Mouse (Mus musculus): ENCODE measurements around the gene Kdelr2. TPM values are rescaled to one million over a fixed set of nuclear protein-coding genes. Genes with fewer than 3 reads are reported as not detected.

Kdelr2 gene
- polyA plus RNA-seq, 1 experiment from 2014 or later: 160 TPM

DNA sequence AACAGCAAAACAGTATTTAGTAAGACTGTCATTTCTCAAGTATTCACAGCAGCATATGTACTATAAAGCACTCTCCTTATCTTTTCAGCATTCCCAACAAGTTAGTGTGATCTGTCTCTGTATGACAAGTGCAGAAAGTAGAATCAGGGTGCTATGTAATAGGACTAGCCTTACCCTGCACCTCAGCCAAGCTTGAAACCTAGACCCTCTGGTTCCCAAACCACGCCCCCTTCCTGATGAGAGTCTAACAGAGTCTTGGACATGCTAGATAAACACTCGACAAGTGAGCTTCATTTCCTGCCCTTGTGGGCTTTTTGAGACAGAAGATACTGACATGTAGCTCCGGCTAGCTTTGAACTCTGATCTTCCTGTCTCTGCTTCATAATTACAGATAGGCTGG lies 5.6 kb downstream of the Kdelr2 start:
- Histone ChIP-seq H3K4me3 (ENCODE audit: low read depth, low read length) (no peak overlapping the region), H3K9me3 (ENCODE audit: low read length) (no peaks in the 10 kb centered on the region), H3K27ac (ENCODE audit: low read depth) (no peak overlapping the region), H3K4me1 (ENCODE audit: insufficient read depth) (peaks cover 53% of the 10 kb centered on the region), H3K36me3 (replicated peaks; ENCODE audit: insufficient read depth, low read length) (peaks cover 45% of the 10 kb centered on the region), H3K27me3 (ENCODE audit: insufficient read depth, low read length) (no peaks in the 10 kb centered on the region), H3K9ac (replicated peaks) (no peak overlapping the region), H3K4me2 (ENCODE audit: low read depth, low read length) (no peak overlapping the region)
- WGBS (ENCODE audit: insufficient replicate concordance): 32% methylated on average over 3 of the region's 3 CpGs
- DNase-seq: no peak
- TF ChIP-seq EP300 (IDR thresholded peaks at IDR 0.05; ENCODE audit: low read depth) (no peak), CTCF (IDR thresholded peaks at IDR 0.05; ENCODE audit: low read depth) (no peak)
- no peak for ATAC-seq

DNA sequence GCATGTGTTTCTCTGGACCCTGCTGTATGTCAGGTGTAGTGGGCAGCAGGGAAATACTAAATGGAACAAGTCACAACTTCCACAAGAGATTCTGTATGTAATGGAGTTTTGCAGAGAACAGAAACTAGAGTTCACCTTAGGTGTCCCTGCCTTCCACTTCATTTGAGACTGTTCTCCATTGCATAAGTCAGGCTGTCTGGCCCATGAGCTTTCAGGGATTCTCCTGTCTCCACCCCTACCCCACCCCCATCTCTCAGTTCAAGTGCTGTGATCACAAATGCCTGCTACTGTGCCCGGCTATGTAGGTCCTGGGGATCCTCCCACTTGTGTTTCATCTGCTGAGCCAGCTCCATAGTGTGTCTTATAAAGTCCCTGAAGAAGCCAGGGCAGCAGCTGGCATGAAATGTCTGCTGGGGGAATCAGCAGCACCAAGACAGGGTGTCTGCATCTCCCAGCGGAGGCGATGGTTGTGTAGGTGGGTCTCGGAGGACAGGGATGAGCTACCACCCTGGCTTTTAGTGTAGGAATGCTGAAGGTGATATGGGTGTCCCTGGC lies 7.3 kb downstream of the Kdelr2 start:
- H3K27me3 ChIP-seq (ENCODE audit: insufficient read depth, low read length): no peaks in the 10 kb centered on the region
- ATAC-seq (peak; percentile 53; the same call in 1 of the 2 replicates), DNase-seq (no peak)
- H3K9me3 ChIP-seq (ENCODE audit: low read length): no peaks in the 10 kb centered on the region
- no peak overlapping the region for H3K27ac ChIP-seq (ENCODE audit: low read depth)
- 79% methylated on average over 4 of the region's 4 CpGs for WGBS (ENCODE audit: insufficient replicate concordance)
- 0 out of 2 replicates have a peak overlapping the region, but pooled peaks have one; percentile 16 for H3K9ac ChIP-seq (replicated peaks)
- peaks cover 49% of the 10 kb centered on the region for H3K36me3 ChIP-seq (replicated peaks; ENCODE audit: insufficient read depth, low read length)
- TF ChIP-seq EP300 (IDR thresholded peaks at IDR 0.05; ENCODE audit: low read depth) (no peak), CTCF (IDR thresholded peaks at IDR 0.05; ENCODE audit: low read depth) (no peak)
- H3K4me1 ChIP-seq (ENCODE audit: insufficient read depth): peaks cover 38% of the 10 kb centered on the region
- no peak overlapping the region for H3K4me3 ChIP-seq (ENCODE audit: low read depth, low read length)
- no peak overlapping the region for H3K4me2 ChIP-seq (ENCODE audit: low read depth, low read length)

DNA sequence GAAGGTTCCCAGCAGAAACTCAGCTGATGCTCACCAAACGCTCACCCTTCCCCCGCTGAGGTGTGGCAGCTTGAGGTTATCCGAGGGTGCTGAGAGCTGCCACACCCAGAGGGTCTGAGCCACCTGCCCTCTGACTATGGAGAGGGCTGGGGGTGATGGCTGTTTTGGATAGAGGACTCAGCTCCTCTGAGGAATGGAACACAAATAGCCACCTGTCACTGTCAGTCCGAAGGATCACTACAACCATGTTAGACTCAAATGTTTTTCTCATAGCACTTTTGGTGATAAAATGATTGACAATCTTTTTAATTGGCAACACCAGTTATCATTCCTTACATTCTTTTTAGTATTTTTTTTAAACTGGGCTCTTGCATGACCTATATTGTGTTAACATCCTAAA lies 17.8 kb downstream of the Kdelr2 start:
- no peaks in the 10 kb centered on the region for H3K4me1 ChIP-seq (ENCODE audit: insufficient read depth)
- no peaks in the 10 kb centered on the region; the same call in 1 of the 2 replicates for H3K9me3 ChIP-seq (ENCODE audit: low read length)
- ATAC-seq: no peak
- no peak overlapping the region for H3K4me2 ChIP-seq (ENCODE audit: low read depth, low read length)
- TF ChIP-seq EP300 (IDR thresholded peaks at IDR 0.05; ENCODE audit: low read depth) (no peak), CTCF (IDR thresholded peaks at IDR 0.05; ENCODE audit: low read depth) (no peak)
- no peak for DNase-seq
- WGBS (ENCODE audit: insufficient replicate concordance): 72% methylated on average over 4 of the region's 4 CpGs
- H3K4me3 ChIP-seq (ENCODE audit: low read depth, low read length): no peak overlapping the region
- H3K9ac ChIP-seq (replicated peaks): no peak overlapping the region
- H3K27me3 ChIP-seq (ENCODE audit: insufficient read depth, low read length): no peaks in the 10 kb centered on the region
- no peak overlapping the region for H3K27ac ChIP-seq (ENCODE audit: low read depth)
- H3K36me3 ChIP-seq (replicated peaks; ENCODE audit: insufficient read depth, low read length): peaks cover 55% of the 10 kb centered on the region

DNA sequence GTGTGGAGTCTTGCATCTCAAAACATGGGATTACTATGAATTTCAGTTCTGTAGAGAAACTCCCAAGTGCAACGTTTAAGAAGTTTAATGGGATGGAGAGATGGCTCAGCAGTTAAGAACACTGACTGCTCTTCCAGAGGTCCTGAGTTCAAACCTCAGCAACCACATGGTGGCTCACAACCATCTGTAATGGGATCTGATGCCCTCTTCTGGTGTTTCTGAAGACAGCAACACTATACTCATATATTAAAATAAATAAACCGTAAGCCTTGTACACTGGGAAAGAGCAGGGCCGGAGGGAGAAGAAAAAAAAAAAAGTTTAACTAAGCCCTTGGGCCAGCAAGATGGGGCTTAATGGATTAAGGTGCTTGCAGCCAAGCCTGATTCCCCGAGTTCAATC lies 19.4 kb downstream of the Kdelr2 start:
- Histone ChIP-seq H3K4me2 (ENCODE audit: low read depth, low read length) (no peak overlapping the region), H3K27me3 (ENCODE audit: insufficient read depth, low read length) (no peaks in the 10 kb centered on the region), H3K36me3 (replicated peaks; ENCODE audit: insufficient read depth, low read length) (peaks cover 40% of the 10 kb centered on the region), H3K4me3 (ENCODE audit: low read depth, low read length) (no peak overlapping the region), H3K9ac (replicated peaks) (no peak overlapping the region), H3K4me1 (ENCODE audit: insufficient read depth) (no peaks in the 10 kb centered on the region), H3K27ac (ENCODE audit: low read depth) (no peak overlapping the region), H3K9me3 (ENCODE audit: low read length) (no peaks in the 10 kb centered on the region)
- ATAC-seq (no peak), DNase-seq (no peak)
- TF ChIP-seq EP300 (IDR thresholded peaks at IDR 0.05; ENCODE audit: low read depth): no peak
- peak; percentile 17; the same call in 1 of the 2 replicates for TF ChIP-seq CTCF (IDR thresholded peaks at IDR 0.05; ENCODE audit: low read depth)
- WGBS (ENCODE audit: insufficient replicate concordance): 81% methylated on average over 4 of the region's 4 CpGs

DNA sequence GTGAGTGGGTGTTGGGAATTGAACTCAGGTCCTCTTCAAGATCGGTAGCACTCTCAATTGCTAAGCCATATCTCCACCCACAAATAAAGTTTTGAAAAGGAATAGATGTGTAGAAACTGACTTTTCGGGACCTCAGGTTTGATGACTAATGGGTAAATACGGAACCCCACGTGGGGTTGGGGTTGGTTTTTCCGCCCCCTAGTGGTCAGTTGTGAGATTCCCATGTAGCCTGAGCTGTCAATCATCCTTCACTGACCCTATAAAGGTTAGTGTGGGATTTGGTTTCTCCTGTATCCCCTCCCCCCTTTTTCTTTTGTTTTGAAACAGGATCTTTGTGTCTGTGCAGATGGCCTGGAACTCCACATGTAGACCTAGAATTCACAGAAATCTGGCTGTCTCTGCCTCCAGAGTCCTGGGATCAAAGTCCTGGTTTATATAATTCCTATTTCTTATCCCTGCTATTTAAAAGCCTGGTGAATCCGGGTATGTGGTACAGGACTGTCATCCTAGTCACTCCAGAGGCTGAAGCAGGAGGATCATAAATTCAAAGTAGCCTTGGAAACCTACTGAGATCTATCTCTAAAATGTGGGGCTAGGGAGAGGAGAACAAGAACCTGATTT lies 20.4 kb downstream of the Kdelr2 start:
- Histone ChIP-seq H3K4me1 (ENCODE audit: insufficient read depth) (no peaks in the 10 kb centered on the region), H3K9ac (replicated peaks) (no peak overlapping the region), H3K27me3 (ENCODE audit: insufficient read depth, low read length) (no peaks in the 10 kb centered on the region), H3K4me2 (ENCODE audit: low read depth, low read length) (no peak overlapping the region), H3K4me3 (ENCODE audit: low read depth, low read length) (no peak overlapping the region), H3K9me3 (ENCODE audit: low read length) (no peaks in the 10 kb centered on the region), H3K36me3 (replicated peaks; ENCODE audit: insufficient read depth, low read length) (peaks cover 30% of the 10 kb centered on the region), H3K27ac (ENCODE audit: low read depth) (no peak overlapping the region)
- DNase-seq: peak; percentile 78
- WGBS (ENCODE audit: insufficient replicate concordance): 18% methylated on average over 6 of the region's 6 CpGs
- TF ChIP-seq CTCF (IDR thresholded peaks at IDR 0.05; ENCODE audit: low read depth) (peak; percentile 90), EP300 (IDR thresholded peaks at IDR 0.05; ENCODE audit: low read depth) (no peak)
- peak; percentile 80 for ATAC-seq

DNA sequence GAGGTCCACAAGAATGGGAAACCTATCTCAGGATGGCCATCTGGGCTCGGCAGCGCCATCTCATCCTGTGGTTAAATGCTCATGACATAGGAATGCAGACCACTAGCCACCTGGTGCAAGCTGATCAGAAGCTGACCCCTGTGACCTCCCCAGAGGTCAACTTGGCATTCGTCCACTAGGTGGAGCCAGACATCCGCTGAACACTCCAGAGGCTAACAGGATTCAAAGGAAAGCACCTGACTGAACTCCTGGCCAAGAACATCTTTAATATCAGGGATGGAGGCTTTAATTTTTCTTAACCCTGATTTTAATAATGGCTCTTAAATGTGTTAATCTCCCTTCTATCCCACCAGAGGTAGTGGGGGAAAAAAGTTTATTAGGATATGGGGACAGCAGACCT lies 30.8 kb downstream of the Kdelr2 start:
- no peaks in the 10 kb centered on the region for H3K9me3 ChIP-seq (ENCODE audit: low read length)
- no peaks in the 10 kb centered on the region for H3K27me3 ChIP-seq (ENCODE audit: insufficient read depth, low read length)
- TF ChIP-seq EP300 (IDR thresholded peaks at IDR 0.05; ENCODE audit: low read depth): no peak
- peak; percentile 95 for TF ChIP-seq CTCF (IDR thresholded peaks at IDR 0.05; ENCODE audit: low read depth)
- H3K4me2 ChIP-seq (ENCODE audit: low read depth, low read length): no peak overlapping the region
- H3K9ac ChIP-seq (replicated peaks): no peak overlapping the region
- no peak overlapping the region for H3K27ac ChIP-seq (ENCODE audit: low read depth)
- DNase-seq: peak; percentile 86
- H3K4me3 ChIP-seq (ENCODE audit: low read depth, low read length): no peak overlapping the region
- no peaks in the 10 kb centered on the region for H3K4me1 ChIP-seq (ENCODE audit: insufficient read depth)
- 9% methylated on average over 4 of the region's 4 CpGs for WGBS (ENCODE audit: insufficient replicate concordance)
- no peaks in the 10 kb centered on the region for H3K36me3 ChIP-seq (replicated peaks; ENCODE audit: insufficient read depth, low read length)
- peak; percentile 71 for ATAC-seq
